Mouse (Mus musculus) spleen, adult 2 months (tissue): ENCODE data around the gene Vax1. TPM values are rescaled to one million over a fixed set of nuclear protein-coding genes. Genes with fewer than 3 reads are reported as not detected.

Source experiments
- DNase-seq, 2 experiments: peaks; one replicate each; pipeline versions ENCODE4 v3.0.0 to v3.0.0-alpha.2; 2012 to 2021; ENCODE audit warnings: low spot score in 2 of 2, low read depth in 1 of 2
- H3K27ac ChIP-seq: fragments of 200-500 bp; 2 replicates; pipeline ENCODE4 v1.5.1; 2012; ENCODE audit warnings: low read length, inconsistent platforms; ENCODE audit not compliant: insufficient read depth
- H3K27me3 ChIP-seq: fragments of 200-500 bp; 2 replicates; pipeline ENCODE4 v1.6.1; 2012; ENCODE audit warnings: mild to moderate bottlenecking, moderate library complexity, low read length, inconsistent platforms; ENCODE audit not compliant: control insufficient read depth, insufficient read depth
- H3K36me3 ChIP-seq: fragments of 200-500 bp; 2 replicates; pipeline ENCODE4 v1.6.1; 2012; ENCODE audit warnings: mild to moderate bottlenecking, low read length, inconsistent platforms; ENCODE audit not compliant: control insufficient read depth, insufficient read depth
- H3K4me1 ChIP-seq: fragments of 200-500 bp; 2 replicates; pipeline ENCODE4 v1.6.1; 2011; ENCODE audit warnings: inconsistent platforms; ENCODE audit not compliant: control insufficient read depth, insufficient read depth, insufficient read length
- H3K4me3 ChIP-seq: fragments of 200-500 bp; 2 replicates; pipeline ENCODE4 v1.5.1; 2011; ENCODE audit warnings: mild to moderate bottlenecking, inconsistent platforms; ENCODE audit not compliant: insufficient read depth, insufficient read length; ENCODE audit errors: extremely low read depth
- CTCF ChIP-seq: fragments of 200-500 bp; IDR thresholded peaks from 2 replicates; pipeline ENCODE4 v1.5.1; 2011; ENCODE audit warnings: mild to moderate bottlenecking, inconsistent platforms; ENCODE audit not compliant: insufficient read depth, insufficient read length, insufficient replicate concordance; ENCODE audit errors: extremely low read depth
- POLR2A ChIP-seq: fragments of 200-500 bp; IDR thresholded peaks from 2 replicates; pipeline ENCODE4 v1.6.1; 2011; ENCODE audit warnings: low read depth, low read length, inconsistent platforms
- WGBS: fragments of 180-500 bp; shearing (Covaris S2); methylation state at CpG from one replicate; pipeline ENCODE4 v1.1.7; 2018; 5-methylcytosine and 5-hydroxymethylcytosine counted together
- polyA plus RNA-seq: library from polyadenylated mRNA; depleted of rRNA; stranded (reverse); fragments of >200 nt; gene quantifications from 2 replicates; pipeline ENCODE4 v1.2.3, GENCODE M21; 2012

The Vax1 gene
- polyA plus RNA-seq, 1 experiment, result not detected

DNA sequence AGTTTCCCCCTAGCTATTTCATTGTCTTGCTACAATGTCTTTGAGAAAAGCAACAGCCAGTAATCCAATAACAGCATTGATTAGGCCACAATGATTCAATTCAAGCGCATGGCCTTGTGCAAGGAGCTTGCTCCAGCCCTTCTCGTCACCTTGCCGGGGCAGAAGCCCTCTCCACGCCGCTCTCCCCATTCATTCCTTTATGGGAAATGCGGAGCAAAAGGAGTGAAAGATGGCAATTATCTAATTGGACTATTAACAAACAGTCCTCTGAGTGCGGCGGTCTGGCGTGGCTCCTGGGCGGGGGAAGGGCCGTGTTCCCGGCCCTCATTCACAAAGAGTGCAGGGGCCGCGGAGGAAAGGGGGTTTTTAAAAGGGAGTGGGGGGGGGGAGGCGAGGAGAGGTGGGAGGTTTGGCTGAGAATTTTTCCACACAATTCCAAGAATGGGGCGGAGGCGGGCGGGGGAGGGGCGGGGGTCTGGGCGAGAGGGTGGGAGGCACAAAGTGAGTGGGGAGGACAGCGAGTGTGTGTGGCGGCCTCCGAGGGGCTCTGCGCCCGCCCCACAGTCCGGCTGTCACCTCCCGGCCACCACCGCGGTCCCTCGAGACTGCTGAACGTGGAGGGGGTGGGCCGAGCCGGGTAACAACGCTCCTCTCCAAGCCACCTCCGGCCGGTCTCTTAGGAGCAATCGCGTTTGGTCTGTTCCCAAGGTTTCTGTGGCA lies 1.5 kb upstream of the Vax1 start:
- 9% methylated on average over 38 of the region's 38 CpGs for WGBS
- no peaks in the 10 kb centered on the region for H3K36me3 ChIP-seq
- H3K4me1 ChIP-seq, result no peaks in the 10 kb centered on the region; the same call in 1 of the 2 replicates
- TF ChIP-seq CTCF, result no peak
- no peak for TF ChIP-seq POLR2A
- no peak for DNase-seq
- H3K27me3 ChIP-seq, result peaks cover 36% of the 10 kb centered on the region
- H3K27ac ChIP-seq, result no peak overlapping the region
- H3K4me3 ChIP-seq, result no peak overlapping the region

GRCm38 (mm10) chr19:59170766-59171095 lies 875 bp upstream of the Vax1 start:
- Histone ChIP-seq H3K27me3 (peaks cover 39% of the 10 kb centered on the region), H3K4me1 (no peaks in the 10 kb centered on the region; the same call in 1 of the 2 replicates), H3K4me3 (no peak overlapping the region), H3K36me3 (no peaks in the 10 kb centered on the region), H3K27ac (no peak overlapping the region)
- WGBS, result 4% methylated on average over 6 of the region's 6 CpGs
- TF ChIP-seq POLR2A (no peak), CTCF (no peak)
- DNase-seq, result no peak

- 4% methylated on average over 64 of the region's 65 CpGs for WGBS
- TF ChIP-seq POLR2A (no peak), CTCF (no peak)
- H3K36me3 ChIP-seq, result no peaks in the 10 kb centered on the region
- peaks cover 39% of the 10 kb centered on the region for H3K27me3 ChIP-seq
- no peak for DNase-seq
- H3K27ac ChIP-seq, result no peak overlapping the region
- H3K4me1 ChIP-seq, result no peaks in the 10 kb centered on the region; the same call in 1 of the 2 replicates
- no peak overlapping the region for H3K4me3 ChIP-seq
Observed at GRCm38 (mm10) chr19:59169143-59169935, 517 bp downstream of the Vax1 start.

DNA sequence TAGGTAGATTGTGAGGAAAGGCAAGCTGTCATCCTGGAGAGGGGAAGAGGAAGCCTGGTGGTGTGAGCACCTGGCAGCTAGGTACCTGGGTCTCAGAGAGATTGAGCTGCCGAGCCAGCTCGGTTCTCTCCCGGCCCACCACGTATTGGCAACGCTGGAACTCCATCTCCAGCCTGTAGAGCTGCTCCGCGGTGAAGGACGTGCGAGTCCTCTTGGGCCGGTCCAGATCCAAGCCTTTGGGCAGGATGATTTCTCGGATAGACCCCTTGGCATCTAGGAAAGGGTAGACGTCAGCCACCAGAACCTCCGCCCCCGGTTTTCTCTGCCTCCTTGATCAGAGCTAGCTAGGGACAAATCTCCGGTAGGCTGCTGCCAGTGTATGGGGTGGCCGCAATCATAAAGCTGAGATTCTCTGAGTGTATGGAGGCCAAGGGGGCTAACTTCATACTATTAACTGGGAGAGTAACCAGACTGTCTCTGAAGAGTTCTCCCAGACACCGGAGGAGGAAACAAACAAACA lies 1.4 kb downstream of the Vax1 start:
- Histone ChIP-seq H3K36me3 (no peaks in the 10 kb centered on the region), H3K27ac (no peak overlapping the region), H3K27me3 (peaks cover 39% of the 10 kb centered on the region), H3K4me1 (no peaks in the 10 kb centered on the region; the same call in 1 of the 2 replicates), H3K4me3 (no peak overlapping the region)
- TF ChIP-seq POLR2A, result no peak
- TF ChIP-seq CTCF, result no peak
- no peak for DNase-seq
- WGBS, result 7% methylated on average over 17 of the region's 17 CpGs

GRCm38 (mm10) chr19:59167871-59168270 lies 2.0 kb downstream of the Vax1 start:
- Histone ChIP-seq H3K4me1 (no peaks in the 10 kb centered on the region; the same call in 1 of the 2 replicates), H3K36me3 (no peaks in the 10 kb centered on the region), H3K4me3 (no peak overlapping the region), H3K27me3 (peaks cover 39% of the 10 kb centered on the region), H3K27ac (no peak overlapping the region)
- no peak for TF ChIP-seq POLR2A
- TF ChIP-seq CTCF, result no peak
- DNase-seq, result no peak
- 29% methylated on average over 5 of the region's 5 CpGs for WGBS

- WGBS, result 10% methylated on average over 13 of the region's 13 CpGs
- TF ChIP-seq POLR2A (no peak), CTCF (no peak)
- Histone ChIP-seq H3K4me3 (no peak overlapping the region), H3K27me3 (peaks cover 39% of the 10 kb centered on the region), H3K4me1 (no peaks in the 10 kb centered on the region; the same call in 1 of the 2 replicates), H3K27ac (no peak overlapping the region), H3K36me3 (no peaks in the 10 kb centered on the region)
- no peak for DNase-seq
Observed at GRCm38 (mm10) chr19:59166879-59167278, 3.0 kb downstream of the Vax1 start.

GRCm38 (mm10) chr19:59166311-59166761 lies 3.5 kb downstream of the Vax1 start:
- WGBS, result 2% methylated on average over 49 of the region's 55 CpGs
- H3K4me1 ChIP-seq, result no peaks in the 10 kb centered on the region; the same call in 1 of the 2 replicates
- DNase-seq, result no peak
- no peak overlapping the region for H3K27ac ChIP-seq
- TF ChIP-seq POLR2A, result no peak
- no peak for TF ChIP-seq CTCF
- H3K27me3 ChIP-seq, result peaks cover 34% of the 10 kb centered on the region
- no peaks in the 10 kb centered on the region for H3K36me3 ChIP-seq
- H3K4me3 ChIP-seq, result no peak overlapping the region
